Mouse (Mus musculus) intestine, embryonic 14.5 days (tissue): Measurements from ENCODE around the gene Sema6d. TPM values are rescaled to one million over a fixed set of nuclear protein-coding genes. Genes with fewer than 3 reads are reported as not detected.

Experiments
- ATAC-seq: fragments of 200-750 bp; cut with Nextera tagmentation; replicated peaks from 2 replicates; pipeline ENCODE4 v1.8.0; 2017; ENCODE audit warnings: low read depth, moderate number of reproducible peaks, moderate TSS enrichment, moderate library complexity; ENCODE audit not compliant: low FRiP score, low TSS enrichment
- DNase-seq: peaks from one replicate; pipeline ENCODE4 v3.0.0-alpha.2; 2018; ENCODE audit warnings: low spot score
- H3K27ac ChIP-seq: fragments of 300-500 bp; sonication (generic); 2 replicates; pipeline ENCODE4 v1.5.1; 2014; ENCODE audit warnings: low read depth, mild to moderate bottlenecking, control low read depth
- H3K27me3 ChIP-seq: fragments of 300-500 bp; sonication (generic); replicated peaks from 2 replicates; pipeline ENCODE4 v1.6.1; 2014; ENCODE audit warnings: low read length, control low read depth; ENCODE audit not compliant: control insufficient read depth, insufficient read depth
- H3K36me3 ChIP-seq: fragments of 300-500 bp; sonication (generic); 2 replicates; pipeline ENCODE4 v1.6.1; 2014; ENCODE audit warnings: low read length, control low read depth; ENCODE audit not compliant: control insufficient read depth, insufficient read depth
- H3K4me1 ChIP-seq: fragments of 300-500 bp; sonication (generic); replicated peaks from 2 replicates; pipeline ENCODE4 v1.6.1; 2014; ENCODE audit warnings: low read length, control low read depth, mixed read lengths; ENCODE audit not compliant: control insufficient read depth, insufficient read depth
- H3K4me2 ChIP-seq: fragments of 300-500 bp; sonication (generic); 2 replicates; pipeline ENCODE4 v1.6.1; 2014; ENCODE audit warnings: low read length
- H3K4me3 ChIP-seq: fragments of 300-500 bp; sonication (generic); 2 replicates; pipeline ENCODE4 v1.5.1; 2014; ENCODE audit warnings: low read depth, low read length, control low read depth, mixed read lengths
- H3K9ac ChIP-seq: fragments of 300-500 bp; sonication (generic); 2 replicates; pipeline ENCODE4 v1.6.1; 2014; ENCODE audit warnings: mild to moderate bottlenecking, low read length
- H3K9me3 ChIP-seq: fragments of 300-500 bp; sonication (generic); 2 replicates; pipeline ENCODE4 v1.6.1; 2016; ENCODE audit warnings: low read length, control low read depth; ENCODE audit not compliant: control insufficient read depth
- WGBS: fragments of 180-500 bp; shearing (Covaris S2); extraction: QIAGEN DNeasy Blood & Tissue Kit; methylation state at CpG from one replicate; pipeline ENCODE4 v1.1.7; 2014; 5-methylcytosine and 5-hydroxymethylcytosine counted together
- polyA plus RNA-seq: library from polyadenylated mRNA; unstranded; fragments of >200 nt; fragmentation: Nextera tagmentation; extraction: Ambion mirVana; gene quantifications from 2 replicates; pipeline ENCODE4 v1.2.1, GENCODE M21; 2014

The Sema6d gene
- polyA plus RNA-seq, 1 experiment from 2014 or later = 17.7 TPM

GRCm38 (mm10) chr2:124612727-124613510, 523.1 kb downstream of the Sema6d start:
- Histone ChIP-seq H3K9ac (peak overlapping the region; percentile 29; the same call in 1 of the 2 replicates), H3K36me3 (no peaks in the 10 kb centered on the region), H3K27me3 (no peaks in the 10 kb centered on the region), H3K4me3 (peak overlapping the region; percentile 76), H3K9me3 (no peaks in the 10 kb centered on the region), H3K4me2 (peak overlapping the region; percentile 69), H3K4me1 (peaks cover 42% of the 10 kb centered on the region), H3K27ac (no peak overlapping the region; the same call in 1 of the 2 replicates)
- WGBS = 46% methylated on average over 10 of the region's 10 CpGs
- ATAC-seq (no peak), DNase-seq (no peak)

GRCm38 (mm10) chr2:124613671-124614210, 524.0 kb downstream of the Sema6d start:
- no peaks in the 10 kb centered on the region for H3K36me3 ChIP-seq
- H3K9me3 ChIP-seq = no peaks in the 10 kb centered on the region
- H3K4me1 ChIP-seq = peaks cover 41% of the 10 kb centered on the region
- DNase-seq = no peak
- no peak overlapping the region for H3K9ac ChIP-seq
- no peak overlapping the region for H3K4me3 ChIP-seq
- 64% methylated on average over 3 of the region's 3 CpGs for WGBS
- H3K4me2 ChIP-seq = peak overlapping the region; percentile 69; the same call in 1 of the 2 replicates
- H3K27ac ChIP-seq = no peak overlapping the region
- no peaks in the 10 kb centered on the region for H3K27me3 ChIP-seq
- no peak for ATAC-seq

DNA sequence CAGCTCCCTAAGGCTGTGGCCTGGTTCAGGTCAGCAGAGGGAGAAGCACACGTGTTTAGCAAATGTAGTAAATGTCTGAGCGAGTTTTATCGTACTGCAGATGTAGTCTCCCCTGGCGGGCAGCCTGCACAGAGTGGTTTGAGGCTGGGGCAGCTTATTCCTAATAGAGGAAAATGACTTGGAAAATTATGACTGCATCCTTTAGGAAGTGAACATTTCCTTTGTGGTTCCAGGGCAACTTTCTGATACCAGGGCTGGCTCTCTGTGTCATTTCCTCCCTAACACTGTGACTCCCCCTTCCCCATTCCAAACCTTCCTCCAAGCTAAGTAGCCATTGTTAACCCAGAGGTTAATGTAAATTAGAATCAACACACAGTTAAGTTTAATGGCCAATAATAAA, 527.0 kb downstream of the Sema6d start:
- no peak for DNase-seq
- Histone ChIP-seq H3K36me3 (no peaks in the 10 kb centered on the region), H3K27me3 (no peaks in the 10 kb centered on the region), H3K4me1 (peaks cover 34% of the 10 kb centered on the region), H3K27ac (no peak overlapping the region), H3K9me3 (no peaks in the 10 kb centered on the region), H3K4me2 (no peak overlapping the region), H3K4me3 (no peak overlapping the region), H3K9ac (no peak overlapping the region)
- 54% methylated on average over 4 of the region's 4 CpGs for WGBS
- no peak for ATAC-seq

- Histone ChIP-seq H3K9ac (no peak overlapping the region), H3K9me3 (no peaks in the 10 kb centered on the region), H3K4me1 (peaks cover 27% of the 10 kb centered on the region), H3K27ac (no peak overlapping the region), H3K36me3 (no peaks in the 10 kb centered on the region), H3K4me2 (0 out of 2 replicates have a peak overlapping the region, but pooled peaks have one; percentile 9), H3K27me3 (no peaks in the 10 kb centered on the region), H3K4me3 (no peak overlapping the region)
- 55% methylated on average over 9 of the region's 9 CpGs for WGBS
- no peak for DNase-seq
- no peak for ATAC-seq
Observed at GRCm38 (mm10) chr2:124617440-124617839, 527.7 kb downstream of the Sema6d start.

GRCm38 (mm10) chr2:124618091-124618490, 528.3 kb downstream of the Sema6d start:
- no peaks in the 10 kb centered on the region for H3K9me3 ChIP-seq
- DNase-seq (no peak), ATAC-seq (peak; percentile 22; the same call in 1 of the 2 replicates)
- 66% methylated on average over 5 of the region's 5 CpGs for WGBS
- H3K27ac ChIP-seq = no peak overlapping the region
- peaks cover 21% of the 10 kb centered on the region for H3K4me1 ChIP-seq
- no peaks in the 10 kb centered on the region for H3K36me3 ChIP-seq
- no peaks in the 10 kb centered on the region for H3K27me3 ChIP-seq
- no peak overlapping the region for H3K9ac ChIP-seq
- H3K4me3 ChIP-seq = no peak overlapping the region
- H3K4me2 ChIP-seq = no peak overlapping the region

GRCm38 (mm10) chr2:124618526-124619219, 528.9 kb downstream of the Sema6d start:
- no peak overlapping the region for H3K27ac ChIP-seq
- peak; percentile 69 for ATAC-seq

GRCm38 (mm10) chr2:124620470-124620869, 530.7 kb downstream of the Sema6d start:
- H3K4me2 ChIP-seq = no peak overlapping the region
- ATAC-seq (no peak), DNase-seq (peak; percentile 48)
- no peak overlapping the region for H3K4me3 ChIP-seq
- H3K36me3 ChIP-seq = no peaks in the 10 kb centered on the region
- 76% methylated on average over 6 of the region's 6 CpGs for WGBS
- no peak overlapping the region for H3K9ac ChIP-seq
- H3K27ac ChIP-seq = no peak overlapping the region
- peaks cover 20% of the 10 kb centered on the region for H3K4me1 ChIP-seq
- no peaks in the 10 kb centered on the region for H3K27me3 ChIP-seq
- no peaks in the 10 kb centered on the region for H3K9me3 ChIP-seq

More at GRCm38 (mm10) chr2:124618526-124619219, 528.9 kb downstream of the Sema6d start:
- Histone ChIP-seq H3K4me3 (no peak overlapping the region), H3K4me2 (no peak overlapping the region), H3K9ac (no peak overlapping the region), H3K9me3 (no peaks in the 10 kb centered on the region), H3K27me3 (no peaks in the 10 kb centered on the region), H3K36me3 (no peaks in the 10 kb centered on the region), H3K4me1 (peaks cover 17% of the 10 kb centered on the region)
- 56% methylated on average over 3 of the region's 3 CpGs for WGBS
- peak; percentile 51 for DNase-seq

- DNase-seq = no peak
- Histone ChIP-seq H3K4me2 (no peak overlapping the region), H3K27me3 (no peaks in the 10 kb centered on the region), H3K27ac (no peak overlapping the region), H3K9me3 (no peaks in the 10 kb centered on the region), H3K36me3 (no peaks in the 10 kb centered on the region), H3K9ac (no peak overlapping the region), H3K4me1 (peaks cover 18% of the 10 kb centered on the region), H3K4me3 (no peak overlapping the region)
- WGBS = 78% methylated on average over 6 of the region's 6 CpGs
- no peak for ATAC-seq
Observed at GRCm38 (mm10) chr2:124621972-124622621, 532.3 kb downstream of the Sema6d start.
